Mouse (Mus musculus): Measurements from ENCODE around the gene Gmeb2. TPM values are rescaled to one million over a fixed set of nuclear protein-coding genes. Genes with fewer than 3 reads are reported as not detected.

Gmeb2 gene
- polyA plus RNA-seq, 1 experiment, result 1.5 TPM

DNA sequence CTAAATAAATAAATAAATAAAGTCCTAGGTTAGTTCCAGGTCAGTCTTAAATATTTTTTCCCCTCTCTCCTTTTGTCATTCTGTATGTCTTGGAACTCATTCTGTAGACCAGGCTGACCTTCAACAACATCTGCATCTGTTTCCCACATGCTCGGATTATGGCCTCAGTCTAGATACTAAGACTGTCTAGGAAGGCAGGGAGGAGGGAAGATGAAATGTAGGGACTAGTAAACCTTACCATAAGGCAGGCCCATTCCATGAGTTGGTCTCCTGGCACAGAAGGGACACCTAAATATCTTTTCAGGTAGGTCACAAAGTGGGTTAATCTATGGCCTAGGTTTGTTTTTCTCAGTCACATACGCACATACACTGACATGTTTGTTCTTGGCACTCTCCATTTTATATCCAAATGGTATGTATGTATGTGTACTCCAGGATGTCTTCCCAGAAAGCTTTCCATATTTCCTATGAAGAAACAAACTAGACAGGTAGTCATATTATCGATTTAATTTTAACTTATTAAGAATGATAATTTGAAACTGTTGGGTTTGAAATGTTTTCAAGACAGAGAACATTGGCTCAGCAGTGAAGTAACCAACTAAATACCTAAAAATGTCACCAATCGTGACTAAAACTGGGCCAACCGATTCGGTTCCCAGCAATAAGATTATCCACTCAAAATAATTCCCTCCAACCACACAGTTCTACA lies 1.1 kb downstream of the Gmeb2 start:
- Histone ChIP-seq H3K27me3 (ENCODE audit: control insufficient read depth) (no peaks in the 10 kb centered on the region), H3K4me1 (ENCODE audit: control insufficient read depth) (peaks cover 48% of the 10 kb centered on the region), H3K4me3 (replicated peaks) (peak overlapping the region; percentile 72), H3K36me3 (ENCODE audit: control insufficient read depth) (peaks cover 57% of the 10 kb centered on the region), H3K9me3 (ENCODE audit: control insufficient read depth, low read length) (no peaks in the 10 kb centered on the region)
- TF ChIP-seq TAL1 (IDR thresholded peaks at IDR 0.05; ENCODE audit: low read length) (no peak), GATA1 (IDR thresholded peaks at IDR 0.05; ENCODE audit: low read length) (no peak)

DNA sequence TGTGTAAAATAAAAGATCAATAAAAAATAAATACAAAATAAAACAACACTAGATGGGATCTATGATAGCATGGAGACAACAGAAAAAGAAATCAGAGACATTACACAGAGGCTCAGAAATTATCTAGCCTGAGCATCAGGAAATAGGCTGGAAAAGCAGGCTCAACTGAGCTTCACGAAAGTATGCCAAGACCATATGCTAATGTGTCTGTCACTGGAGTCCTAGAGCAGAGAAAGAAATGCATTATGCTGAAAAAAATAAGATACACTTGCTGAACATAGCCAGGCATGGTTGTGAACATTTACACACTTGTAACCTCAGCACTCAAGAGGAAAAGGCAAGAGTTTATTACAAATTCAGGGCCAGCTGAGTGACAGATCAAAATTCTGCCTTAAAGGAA lies 7.9 kb downstream of the Gmeb2 start:
- Histone ChIP-seq H3K4me1 (ENCODE audit: control insufficient read depth) (peaks cover 29% of the 10 kb centered on the region), H3K9me3 (ENCODE audit: control insufficient read depth, low read length) (no peaks in the 10 kb centered on the region), H3K4me3 (replicated peaks) (no peak overlapping the region), H3K36me3 (ENCODE audit: control insufficient read depth) (peaks cover 93% of the 10 kb centered on the region), H3K27me3 (ENCODE audit: control insufficient read depth) (no peaks in the 10 kb centered on the region)
- no peak for TF ChIP-seq GATA1 (IDR thresholded peaks at IDR 0.05; ENCODE audit: low read length)
- TF ChIP-seq TAL1 (IDR thresholded peaks at IDR 0.05; ENCODE audit: low read length), result no peak

DNA sequence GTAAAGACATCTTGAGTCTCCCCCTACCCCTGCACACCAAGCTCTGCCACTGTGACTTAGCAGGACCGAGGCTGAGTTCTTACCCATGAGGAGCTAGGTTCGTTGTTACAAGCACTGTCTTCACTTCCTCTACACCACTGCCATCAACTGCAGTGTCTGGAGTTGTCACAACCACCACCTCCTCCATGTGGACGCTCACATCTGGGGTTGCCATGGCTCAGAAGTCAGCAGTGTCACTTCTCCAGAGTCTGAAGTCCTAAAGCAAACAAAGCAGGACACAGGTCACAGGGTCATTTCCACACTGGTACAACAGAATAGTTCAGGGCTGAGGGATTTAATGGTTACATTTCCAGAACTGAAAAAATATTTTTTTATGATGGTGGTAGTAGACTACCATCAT lies 10.0 kb downstream of the Gmeb2 start:
- no peaks in the 10 kb centered on the region for H3K27me3 ChIP-seq (ENCODE audit: control insufficient read depth)
- no peak overlapping the region for H3K4me3 ChIP-seq (replicated peaks)
- no peaks in the 10 kb centered on the region for H3K9me3 ChIP-seq (ENCODE audit: control insufficient read depth, low read length)
- H3K36me3 ChIP-seq (ENCODE audit: control insufficient read depth), result peaks cover 94% of the 10 kb centered on the region
- peaks cover 18% of the 10 kb centered on the region for H3K4me1 ChIP-seq (ENCODE audit: control insufficient read depth)
- TF ChIP-seq GATA1 (IDR thresholded peaks at IDR 0.05; ENCODE audit: low read length) (no peak), TAL1 (IDR thresholded peaks at IDR 0.05; ENCODE audit: low read length) (no peak)

DNA sequence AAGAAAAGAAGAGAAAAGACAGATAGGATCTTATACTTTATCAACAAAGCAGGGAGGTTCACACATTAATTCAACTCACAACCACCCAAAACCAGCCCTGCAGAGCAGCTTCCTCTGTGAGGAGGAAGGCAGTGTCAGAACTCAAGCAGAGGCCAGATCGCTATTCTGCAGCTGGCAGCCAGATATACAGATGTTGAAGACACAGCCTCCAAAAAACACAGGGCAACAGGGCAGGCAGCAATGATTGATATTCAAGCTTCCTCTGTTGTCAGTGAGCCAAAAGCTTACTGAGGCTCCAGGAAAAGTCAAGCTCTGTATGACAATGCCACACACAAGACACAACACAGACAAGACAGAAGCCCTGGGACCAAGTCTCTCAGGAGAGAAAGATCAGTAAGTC lies 11.1 kb downstream of the Gmeb2 start:
- no peaks in the 10 kb centered on the region for H3K9me3 ChIP-seq (ENCODE audit: control insufficient read depth, low read length)
- no peaks in the 10 kb centered on the region for H3K27me3 ChIP-seq (ENCODE audit: control insufficient read depth)
- H3K4me1 ChIP-seq (ENCODE audit: control insufficient read depth), result peaks cover 8% of the 10 kb centered on the region
- TF ChIP-seq GATA1 (IDR thresholded peaks at IDR 0.05; ENCODE audit: low read length), result no peak
- no peak for TF ChIP-seq TAL1 (IDR thresholded peaks at IDR 0.05; ENCODE audit: low read length)
- peaks cover 92% of the 10 kb centered on the region for H3K36me3 ChIP-seq (ENCODE audit: control insufficient read depth)
- no peak overlapping the region for H3K4me3 ChIP-seq (replicated peaks)

DNA sequence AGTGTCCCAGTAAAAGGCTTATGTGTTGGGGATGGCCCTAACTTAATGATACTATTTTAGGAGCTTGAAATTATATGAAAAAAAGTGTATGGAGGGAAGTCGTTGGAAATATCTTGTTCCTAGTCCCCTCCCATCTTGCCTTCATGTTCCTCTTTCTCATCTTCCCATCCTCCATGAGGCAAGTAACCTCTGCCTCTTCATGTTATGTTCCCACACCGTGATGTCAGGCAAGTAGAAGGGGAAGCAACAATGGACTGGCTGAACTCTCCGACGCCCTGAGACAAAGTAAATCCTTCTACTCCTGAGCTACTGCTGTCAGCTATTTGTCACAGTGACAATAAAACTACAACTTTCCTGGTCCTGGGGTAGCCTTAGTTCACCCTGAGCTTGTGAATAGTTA lies 13.2 kb downstream of the Gmeb2 start:
- no peaks in the 10 kb centered on the region for H3K27me3 ChIP-seq (ENCODE audit: control insufficient read depth)
- TF ChIP-seq GATA1 (IDR thresholded peaks at IDR 0.05; ENCODE audit: low read length), result no peak
- TF ChIP-seq TAL1 (IDR thresholded peaks at IDR 0.05; ENCODE audit: low read length), result no peak
- peaks cover 94% of the 10 kb centered on the region for H3K36me3 ChIP-seq (ENCODE audit: control insufficient read depth)
- H3K9me3 ChIP-seq (ENCODE audit: control insufficient read depth, low read length), result no peaks in the 10 kb centered on the region
- H3K4me1 ChIP-seq (ENCODE audit: control insufficient read depth), result peaks cover 7% of the 10 kb centered on the region
- no peak overlapping the region for H3K4me3 ChIP-seq (replicated peaks)

DNA sequence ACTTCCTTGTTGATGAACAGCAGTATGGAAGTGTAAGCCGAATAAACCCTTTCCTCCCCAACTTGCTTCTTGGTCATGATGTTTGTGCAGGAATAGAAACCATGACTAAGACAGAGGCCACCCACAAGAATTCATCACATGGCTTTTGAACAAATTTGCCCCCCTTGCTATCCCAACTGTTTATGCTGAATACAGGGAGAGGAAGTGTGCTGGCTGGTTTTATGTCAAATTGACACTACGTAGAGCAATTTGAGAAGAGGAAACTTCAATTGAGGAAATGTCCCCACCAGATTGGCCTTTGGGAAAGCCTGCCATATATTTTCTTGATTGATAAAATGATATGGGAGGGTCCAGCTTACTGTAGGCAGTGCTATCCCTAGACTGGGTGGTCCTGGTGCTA lies 14.0 kb downstream of the Gmeb2 start:
- no peaks in the 10 kb centered on the region for H3K9me3 ChIP-seq (ENCODE audit: control insufficient read depth, low read length)
- peaks cover 94% of the 10 kb centered on the region for H3K36me3 ChIP-seq (ENCODE audit: control insufficient read depth)
- TF ChIP-seq TAL1 (IDR thresholded peaks at IDR 0.05; ENCODE audit: low read length) (no peak), GATA1 (IDR thresholded peaks at IDR 0.05; ENCODE audit: low read length) (no peak)
- no peaks in the 10 kb centered on the region for H3K27me3 ChIP-seq (ENCODE audit: control insufficient read depth)
- H3K4me3 ChIP-seq (replicated peaks), result no peak overlapping the region
- H3K4me1 ChIP-seq (ENCODE audit: control insufficient read depth), result peaks cover 4% of the 10 kb centered on the region

DNA sequence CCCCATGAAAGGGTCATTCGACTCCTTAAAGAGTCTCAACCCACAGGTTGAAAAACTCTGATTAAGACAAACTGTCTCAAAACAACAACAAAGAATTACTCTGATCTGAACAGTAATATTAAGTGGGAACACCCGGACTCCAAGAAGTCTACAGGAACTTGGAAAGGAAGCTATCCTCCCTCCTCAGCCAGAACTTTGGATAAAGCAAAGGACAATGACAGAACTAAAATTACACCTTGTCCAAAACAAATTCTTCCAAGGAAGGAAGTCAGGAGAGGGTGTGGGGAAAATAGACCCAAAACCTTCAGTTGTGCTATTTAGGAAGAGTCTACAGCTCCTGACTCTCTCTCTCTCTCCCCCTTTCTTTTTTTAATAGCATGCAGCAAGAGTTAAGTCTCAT lies 15.7 kb downstream of the Gmeb2 start:
- no peaks in the 10 kb centered on the region for H3K27me3 ChIP-seq (ENCODE audit: control insufficient read depth)
- 0 out of 2 replicates have a peak, but pooled peaks cover 2% of the 10 kb centered on the region for H3K4me1 ChIP-seq (ENCODE audit: control insufficient read depth)
- H3K36me3 ChIP-seq (ENCODE audit: control insufficient read depth), result peaks cover 93% of the 10 kb centered on the region
- H3K9me3 ChIP-seq (ENCODE audit: control insufficient read depth, low read length), result no peaks in the 10 kb centered on the region
- TF ChIP-seq TAL1 (IDR thresholded peaks at IDR 0.05; ENCODE audit: low read length) (no peak), GATA1 (IDR thresholded peaks at IDR 0.05; ENCODE audit: low read length) (no peak)
- H3K4me3 ChIP-seq (replicated peaks), result no peak overlapping the region

DNA sequence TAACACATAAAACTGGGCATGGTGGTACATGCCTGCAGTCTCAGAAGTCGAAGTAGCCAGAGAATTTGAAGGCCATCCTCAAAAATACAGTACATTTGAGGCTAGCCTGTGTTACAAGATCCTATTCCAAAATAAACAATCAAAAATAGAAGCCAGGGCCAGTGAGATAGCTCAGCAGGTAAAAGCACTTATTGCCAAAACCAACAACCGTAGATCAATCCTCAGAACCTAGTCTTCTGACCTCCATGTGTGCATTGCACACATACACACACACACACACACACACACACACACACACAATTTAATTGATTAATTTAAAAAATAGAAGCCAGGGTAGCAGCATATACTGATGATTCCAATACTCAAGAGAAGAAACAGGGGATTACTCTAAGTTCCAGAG lies 21.0 kb downstream of the Gmeb2 start:
- peaks cover 94% of the 10 kb centered on the region for H3K36me3 ChIP-seq (ENCODE audit: control insufficient read depth)

DNA sequence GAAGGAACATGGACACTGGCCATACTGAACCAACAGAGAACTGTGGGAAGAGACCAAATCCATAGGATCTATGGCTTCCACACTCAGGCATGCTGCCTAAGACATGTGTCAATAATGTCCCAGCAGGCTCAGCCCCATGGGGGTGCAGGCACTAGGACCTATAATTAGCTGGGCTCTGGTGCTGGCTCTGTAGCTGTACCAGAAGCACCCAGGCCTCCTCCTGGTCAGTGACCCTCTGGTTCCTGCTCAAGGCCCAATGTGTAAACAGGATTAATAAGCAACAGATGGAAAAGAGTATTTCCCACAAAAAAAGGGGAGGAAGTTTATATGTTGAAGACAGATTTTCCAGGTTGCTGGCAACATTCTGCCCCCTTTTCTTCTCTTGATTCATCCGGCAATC lies 34.6 kb downstream of the Gmeb2 start:
- H3K27me3 ChIP-seq (ENCODE audit: control insufficient read depth), result no peaks in the 10 kb centered on the region
- H3K4me1 ChIP-seq (ENCODE audit: control insufficient read depth), result peaks cover 3% of the 10 kb centered on the region; the same call in 1 of the 2 replicates
- H3K9me3 ChIP-seq (ENCODE audit: control insufficient read depth, low read length), result no peaks in the 10 kb centered on the region
- H3K36me3 ChIP-seq (ENCODE audit: control insufficient read depth), result peaks cover 77% of the 10 kb centered on the region
- TF ChIP-seq GATA1 (IDR thresholded peaks at IDR 0.05; ENCODE audit: low read length), result no peak
- no peak for TF ChIP-seq TAL1 (IDR thresholded peaks at IDR 0.05; ENCODE audit: low read length)
- H3K4me3 ChIP-seq (replicated peaks), result no peak overlapping the region

More for the DNA sequence above, 21.0 kb downstream of the Gmeb2 start:
- TF ChIP-seq GATA1 (IDR thresholded peaks at IDR 0.05; ENCODE audit: low read length) (no peak), TAL1 (IDR thresholded peaks at IDR 0.05; ENCODE audit: low read length) (no peak)
- Histone ChIP-seq H3K9me3 (ENCODE audit: control insufficient read depth, low read length) (no peaks in the 10 kb centered on the region), H3K4me3 (replicated peaks) (no peak overlapping the region), H3K4me1 (ENCODE audit: control insufficient read depth) (no peaks in the 10 kb centered on the region), H3K27me3 (ENCODE audit: control insufficient read depth) (no peaks in the 10 kb centered on the region)

DNA sequence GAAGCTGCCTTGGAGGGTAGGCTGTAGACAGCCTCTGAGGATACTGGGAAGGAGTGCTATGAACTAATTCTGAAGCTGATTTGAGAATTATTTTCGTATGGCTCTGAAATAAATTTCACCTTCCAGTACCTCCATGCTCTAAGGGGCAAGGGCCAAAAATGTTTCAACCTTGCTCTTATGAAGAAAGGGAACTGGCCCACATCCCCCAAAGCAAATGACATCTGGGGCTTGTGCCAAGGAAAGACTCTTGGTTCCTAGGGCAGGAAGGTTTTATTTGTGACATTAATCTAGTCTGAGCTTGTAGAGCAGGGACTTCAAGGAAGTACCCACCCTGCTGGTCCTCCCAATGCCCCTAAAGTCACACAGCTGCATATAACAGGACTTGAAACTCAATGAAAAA lies 36.0 kb downstream of the Gmeb2 start:
- Histone ChIP-seq H3K4me3 (replicated peaks) (no peak overlapping the region), H3K4me1 (ENCODE audit: control insufficient read depth) (peaks cover 3% of the 10 kb centered on the region; the same call in 1 of the 2 replicates), H3K9me3 (ENCODE audit: control insufficient read depth, low read length) (no peaks in the 10 kb centered on the region), H3K27me3 (ENCODE audit: control insufficient read depth) (no peaks in the 10 kb centered on the region), H3K36me3 (ENCODE audit: control insufficient read depth) (peaks cover 63% of the 10 kb centered on the region)
- TF ChIP-seq TAL1 (IDR thresholded peaks at IDR 0.05; ENCODE audit: low read length), result no peak
- TF ChIP-seq GATA1 (IDR thresholded peaks at IDR 0.05; ENCODE audit: low read length), result no peak
